Mouse (Mus musculus) megakaryocyte-erythroid progenitor cell, adult 5-6 weeks (primary cell): ENCODE measurements around the gene Fgf15. TPM values are rescaled to one million over a fixed set of nuclear protein-coding genes. Genes with fewer than 3 reads are reported as not detected.

Experiments
- ATAC-seq: replicated peaks from 2 replicates; pipeline ENCODE4 v1.8.0; 2016; ENCODE audit warnings: mild to moderate bottlenecking, inconsistent platforms; ENCODE audit not compliant: severe bottlenecking, poor library complexity, low FRiP score, low TSS enrichment
- total RNA-seq, 2 experiments: library from RNA; stranded (forward) in 1 of 2; stranded (reverse) in 1 of 2; fragments of 200-1000, 215-1000 nt in 1 of 2; fragments of >200 nt in 1 of 2; fragmentation: Nextera tagmentation in 1 of 2; gene quantifications; 2 replicates each; pipeline ENCODE4 v1.2.3; 2014 to 2017

The Fgf15 gene
- total RNA-seq, 2 experiments from 2014 or later: 0.52 TPM; not detected in 1

DNA sequence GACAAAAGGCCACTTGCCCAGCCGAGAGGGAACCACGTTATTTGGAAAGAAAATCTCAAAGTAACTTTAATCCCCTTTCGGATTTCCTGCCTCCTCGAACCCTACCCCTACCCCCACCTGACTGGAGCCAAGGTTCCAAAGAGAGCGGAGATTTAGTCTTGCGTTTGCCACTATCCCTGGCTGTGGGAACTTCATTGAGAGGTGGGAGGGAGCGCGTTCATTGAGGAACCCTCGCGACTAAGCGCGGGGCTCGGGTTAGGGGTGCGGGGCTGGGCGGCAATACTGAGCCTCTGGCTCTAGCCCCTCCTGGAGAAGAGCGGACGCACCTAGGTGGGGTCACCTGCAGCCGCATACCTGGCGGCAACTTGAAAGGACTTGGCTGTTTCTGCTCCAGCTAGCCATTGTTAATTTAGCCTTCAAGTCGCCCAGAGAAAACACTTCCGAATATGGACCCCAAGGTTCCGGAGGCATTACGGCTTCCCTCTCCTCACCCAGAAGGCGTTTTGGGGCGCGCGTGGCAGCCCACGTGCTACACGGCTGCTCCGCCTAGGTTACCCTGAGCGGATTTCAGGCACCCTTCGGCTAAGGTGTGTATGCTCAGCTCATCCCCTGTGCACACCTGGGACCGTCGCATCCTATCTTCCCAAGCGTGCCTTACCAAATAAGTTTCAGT, 45.9 kb downstream of the Fgf15 start:
- ATAC-seq: no peak

DNA sequence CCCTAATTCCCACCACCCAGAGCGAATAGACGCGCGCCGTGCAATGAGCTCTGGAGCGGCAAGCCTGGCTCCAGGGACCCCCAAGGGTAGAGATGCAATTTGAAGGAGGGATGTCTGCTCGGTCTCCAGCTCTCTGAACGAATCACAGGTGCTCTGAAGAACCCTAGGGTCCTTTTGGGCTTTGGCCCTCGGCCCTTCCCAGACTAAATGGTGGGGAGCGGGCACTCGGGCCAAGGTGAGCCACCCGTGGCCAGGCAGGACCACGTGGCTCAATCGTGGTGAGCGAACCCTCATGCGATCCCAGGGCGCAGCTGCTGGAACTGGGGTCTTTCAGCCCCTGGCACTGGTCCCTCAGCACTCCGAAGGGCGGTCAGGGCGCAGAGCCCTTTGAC, 46.4 kb downstream of the Fgf15 start:
- ATAC-seq: no peak

- peak; percentile 80 for ATAC-seq
Observed at GRCm38 (mm10) chr7:144943254-144943653, 46.9 kb downstream of the Fgf15 start.

Other genes starting within 250 kb of the Fgf15 start
- 1.4 TPM in 1 of 2 replicates, not detected in the other for gene Ano1, start 144.6 kb upstream of the Fgf15 start, total RNA-seq (2014; fragmentation: Nextera tagmentation)
- not detected in 2 replicates for gene Ano1, start 144.6 kb upstream of the Fgf15 start, total RNA-seq (2017)
- gene Fgf3, start 58.4 kb upstream of the Fgf15 start, total RNA-seq (2014; fragmentation: Nextera tagmentation): 3.3 TPM in 1 of 2 replicates, not detected in the other
- gene Fgf3, start 58.4 kb upstream of the Fgf15 start, total RNA-seq (2017): 0.52 and 1.8 TPM in 2 replicates
- not detected in 2 replicates for gene Fgf4, start 49.2 kb upstream of the Fgf15 start, total RNA-seq (2014; fragmentation: Nextera tagmentation)
- not detected in 2 replicates for gene Fgf4, start 49.2 kb upstream of the Fgf15 start, total RNA-seq (2017)
- gene LTO1, start 18.6 kb downstream of the Fgf15 start, total RNA-seq (2014; fragmentation: Nextera tagmentation): 21.0 and 40.2 TPM in 2 replicates
- gene LTO1, start 18.6 kb downstream of the Fgf15 start, total RNA-seq (2017): 27.1 and 30.4 TPM in 2 replicates
- 3.8 and 5.3 TPM in 2 replicates for gene Ccnd1, start 43.4 kb downstream of the Fgf15 start, total RNA-seq (2014; fragmentation: Nextera tagmentation)
- 5.9 and 6.7 TPM in 2 replicates for gene Ccnd1, start 43.4 kb downstream of the Fgf15 start, total RNA-seq (2017)